Comparison of ENCODE assay signal across 8 mouse cellular contexts in genomic region chr11:42419791-42420633, GRCm38 (mm10). TPM values are rescaled to one million over a fixed set of nuclear protein-coding genes. Genes with fewer than 3 reads are reported as not detected.
DNase-seq lines count a peak whose midpoint lies in the region; ATAC-seq and TF ChIP-seq lines count a peak whose summit lies in the region.

No protein-coding gene starts in this region.

- H3K27ac ChIP-seq in gastrocnemius, adult 2 months: no peak overlapping the region
- H3K27ac ChIP-seq in forebrain, embryonic 12.5 days: peak overlapping the region; percentile 77
- H3K27ac ChIP-seq in intestine, postnatal 0 days (ENCODE audit: low read depth, low read length): no peak overlapping the region
- no peak overlapping the region for H3K27ac ChIP-seq in liver, postnatal 0 days (ENCODE audit: low read depth)
- no peak overlapping the region for H3K27ac ChIP-seq in stomach, embryonic 16.5 days (ENCODE audit: low read length)

- H3K36me3 ChIP-seq in forebrain, embryonic 12.5 days (replicated peaks): no peaks in the 10 kb centered on the region
- no peaks in the 10 kb centered on the region for H3K36me3 ChIP-seq in intestine, postnatal 0 days (ENCODE audit: control insufficient read depth, insufficient read depth)
- no peaks in the 10 kb centered on the region for H3K36me3 ChIP-seq in liver, postnatal 0 days (replicated peaks; ENCODE audit: insufficient read depth, low read length)
- no peaks in the 10 kb centered on the region for H3K36me3 ChIP-seq in stomach, embryonic 16.5 days (ENCODE audit: control insufficient read depth, insufficient read depth, low read length)

- peaks cover 13% of the 10 kb centered on the region for H3K4me1 ChIP-seq in forebrain, embryonic 12.5 days
- no peaks in the 10 kb centered on the region for H3K4me1 ChIP-seq in intestine, postnatal 0 days (replicated peaks; ENCODE audit: control insufficient read depth, insufficient read depth, low read length)
- H3K4me1 ChIP-seq in liver, postnatal 0 days (ENCODE audit: insufficient read depth): no peaks in the 10 kb centered on the region
- H3K4me1 ChIP-seq in stomach, embryonic 16.5 days (ENCODE audit: control insufficient read depth, insufficient read depth, low read length): 0 out of 2 replicates have a peak, but pooled peaks cover 2% of the 10 kb centered on the region

- under 1% methylated on average over 24 of the region's 40 CpGs for WGBS in forebrain, embryonic 12.5 days
- WGBS in intestine, postnatal 0 days: under 1% methylated on average over 40 of the region's 40 CpGs
- WGBS in liver, postnatal 0 days (ENCODE audit: insufficient replicate concordance): 3% methylated on average over 24 of the region's 40 CpGs
- 1% methylated on average over 33 of the region's 40 CpGs for WGBS in stomach, embryonic 16.5 days

- no peak for TF ChIP-seq CTCF in gastrocnemius, adult 2 months (IDR thresholded peaks at IDR 0.05)
- TF ChIP-seq CTCF in brain, embryonic 14.5 days (IDR thresholded peaks at IDR 0.05; ENCODE audit: borderline replicate concordance, extremely low read depth, insufficient read depth, insufficient read length): 0 out of 2 replicates have a peak, but pooled peaks have one; percentile 2
- TF ChIP-seq CTCF in intestine, postnatal 0 days (IDR thresholded peaks at IDR 0.05; ENCODE audit: low read depth): no peak
- TF ChIP-seq CTCF in liver, postnatal 0 days (IDR thresholded peaks at IDR 0.05; ENCODE audit: low read depth): no peak

- peaks cover 3% of the 10 kb centered on the region for H3K27me3 ChIP-seq in forebrain, embryonic 12.5 days
- H3K27me3 ChIP-seq in intestine, postnatal 0 days (replicated peaks; ENCODE audit: control insufficient read depth, insufficient read depth, low read length): 0 out of 2 replicates have a peak, but pooled peaks cover 3% of the 10 kb centered on the region
- peaks cover 11% of the 10 kb centered on the region for H3K27me3 ChIP-seq in liver, postnatal 0 days (ENCODE audit: insufficient read depth, low read length)
- no peaks in the 10 kb centered on the region for H3K27me3 ChIP-seq in stomach, embryonic 16.5 days (ENCODE audit: control insufficient read depth, insufficient read depth, low read length)

- peak overlapping the region; percentile 63 for H3K9ac ChIP-seq in forebrain, embryonic 12.5 days
- no peak overlapping the region for H3K9ac ChIP-seq in intestine, postnatal 0 days (ENCODE audit: low read depth, low read length)
- H3K9ac ChIP-seq in liver, postnatal 0 days (replicated peaks): no peak overlapping the region
- H3K9ac ChIP-seq in stomach, embryonic 16.5 days (ENCODE audit: low read length): peak overlapping the region; percentile 68

- TF ChIP-seq POLR2A in brain, embryonic 14.5 days (IDR thresholded peaks at IDR 0.05; ENCODE audit: borderline replicate concordance, extremely low read depth, insufficient read depth, insufficient read length, poor library complexity, severe bottlenecking): peak; percentile 32; the same call in 1 of the 2 replicates

- no peak for DNase-seq in gastrocnemius, adult 2 months
- DNase-seq in gastrocnemius, postnatal 14 days: no peak
- DNase-seq in brain, embryonic 14.5 days (ENCODE audit: low read depth): peak; percentile 80
- DNase-seq in liver, postnatal 0 days: no peak

- peak; percentile 82 for ATAC-seq in forebrain, embryonic 12.5 days (ENCODE audit: low FRiP score)
- ATAC-seq in intestine, postnatal 0 days: no peak
- ATAC-seq in liver, postnatal 0 days: no peak
- peak; percentile 53; the same call in 1 of the 2 replicates for ATAC-seq in stomach, embryonic 16.5 days (ENCODE audit: insufficient read depth, low FRiP score)
- no peak for ATAC-seq in activated CD4-positive, CD25-positive, alpha-beta regulatory T cell, adult 4 months

- intact Hi-C loops in gastrocnemius, adult 2 months (cut with DNase I): no loop called here
- intact Hi-C loops in gastrocnemius, postnatal 14 days (cut with DNase I; ENCODE audit: low total_unique reads): no loop called here

- H3K4me2 ChIP-seq in forebrain, embryonic 12.5 days: peak overlapping the region; percentile 87
- peak overlapping the region; percentile 77 for H3K4me2 ChIP-seq in intestine, postnatal 0 days (replicated peaks; ENCODE audit: low read depth)
- peak overlapping the region; percentile 63 for H3K4me2 ChIP-seq in liver, postnatal 0 days (ENCODE audit: low read depth, low read length)
- peak overlapping the region; percentile 88 for H3K4me2 ChIP-seq in stomach, embryonic 16.5 days (ENCODE audit: low read depth, low read length)

- no peak for TF ChIP-seq EP300 in liver, postnatal 0 days (IDR thresholded peaks at IDR 0.05; ENCODE audit: low read depth)

- H3K9me3 ChIP-seq in forebrain, embryonic 12.5 days: no peaks in the 10 kb centered on the region
- H3K9me3 ChIP-seq in intestine, postnatal 0 days (ENCODE audit: control insufficient read depth): no peaks in the 10 kb centered on the region
- H3K9me3 ChIP-seq in liver, postnatal 0 days (ENCODE audit: low read length): no peaks in the 10 kb centered on the region
- H3K9me3 ChIP-seq in stomach, embryonic 16.5 days (replicated peaks; ENCODE audit: control insufficient read depth, low read length): no peaks in the 10 kb centered on the region

- H3K4me3 ChIP-seq in gastrocnemius, adult 2 months: peak overlapping the region; percentile 70
- H3K4me3 ChIP-seq in forebrain, embryonic 12.5 days (replicated peaks): peak overlapping the region; percentile 57
- H3K4me3 ChIP-seq in intestine, postnatal 0 days (ENCODE audit: low read depth, low read length): peak overlapping the region; percentile 45
- no peak overlapping the region for H3K4me3 ChIP-seq in liver, postnatal 0 days (ENCODE audit: low read depth, low read length)
- peak overlapping the region; percentile 57 for H3K4me3 ChIP-seq in stomach, embryonic 16.5 days (replicated peaks; ENCODE audit: low read length)

RNA-seq across cellular contexts. Expression of gene Gabrb2, which starts 0.5 kb away (rescaled TPM):
- total RNA-seq in gastrocnemius, adult 2 months (2021): under 1 TPM; 0.61 to 0.79 TPM
- total RNA-seq in gastrocnemius, postnatal 14 days (2021): under 1 TPM; 0.82 to 0.84 TPM
- polyA plus RNA-seq in brain, embryonic 14.5 days (2012; rRNA removed): 13.0 and 19.5 TPM in 2 replicates
- polyA plus RNA-seq in forebrain, embryonic 12.5 days (2016; fragmentation: Nextera tagmentation; extraction: Ambion mirVana): 10.0 and 10.6 TPM in 2 replicates
- 0.24 and 0.29 TPM in 2 replicates for polyA plus RNA-seq in intestine, postnatal 0 days (2015; fragmentation: Nextera tagmentation; extraction: Ambion mirVana)
- not detected in 2 replicates for polyA plus RNA-seq in liver, postnatal 0 days (2015; fragmentation: Nextera tagmentation; extraction: Ambion mirVana)
- 4.2 and 4.4 TPM in 2 replicates for polyA plus RNA-seq in stomach, embryonic 16.5 days (2015; fragmentation: Nextera tagmentation; extraction: Ambion mirVana)
- polyA plus RNA-seq in activated CD4-positive, CD25-positive, alpha-beta regulatory T cell, adult 4 months (2017; shearing (Covaris generic)): under 1 TPM in 1 of 2 experiments, not detected in 1; 0.11 TPM

Comparison
In these comparisons a context has a peak if more than half of its experiments do, and no peak if none do; other contexts are left out.
1. ATAC-seq: peak in forebrain, embryonic 12.5 days (single experiment) and stomach, embryonic 16.5 days (single experiment); none in intestine, postnatal 0 days (single experiment), liver, postnatal 0 days (single experiment) and activated CD4-positive, CD25-positive, alpha-beta regulatory T cell, adult 4 months (single experiment).
2. H3K9ac ChIP-seq: peak in forebrain, embryonic 12.5 days (single experiment) and stomach, embryonic 16.5 days (single experiment); none in intestine, postnatal 0 days (single experiment) and liver, postnatal 0 days (single experiment).
3. Peak in every context shown above with its lines, with median percentiles within 50 percentile points of each other: H3K4me2 ChIP-seq.